Mouse (Mus musculus) left cerebral cortex, adult 8-10 months (tissue): ENCODE data around the gene Bace2. TPM values are rescaled to one million over a fixed set of nuclear protein-coding genes. Genes with fewer than 3 reads are reported as not detected.

Experiments used
- DNase-seq, 2 experiments: peaks; one replicate each; pipeline ENCODE4 v3.0.0; 2022; ENCODE audit warnings: low spot score in 2 of 2
- total RNA-seq, 4 experiments: library from RNA; stranded (reverse); gene quantifications; 2 replicates each; pipeline ENCODE4 v1.2.4; 2022

Bace2 gene
- total RNA-seq, 4 experiments from 2014 or later = 7.8 to 8.8 (median 8.0) TPM

- DNase-seq = no peak
Observed at GRCm38 (mm10) chr16:97466182-97466957, 109.8 kb downstream of the Bace2 start.

GRCm38 (mm10) chr16:97467472-97467871 is 110.9 kb downstream of the Bace2 start:
- DNase-seq = no peak

- DNase-seq = no peak
Observed at GRCm38 (mm10) chr16:97467993-97468791, 111.7 kb downstream of the Bace2 start.

- no peak for DNase-seq
Observed at GRCm38 (mm10) chr16:97474671-97475070, 118.1 kb downstream of the Bace2 start.

GRCm38 (mm10) chr16:97475581-97475980 is 119.0 kb downstream of the Bace2 start:
- DNase-seq = no peak

- no peak for DNase-seq
Observed at GRCm38 (mm10) chr16:97476524-97476923, 120.0 kb downstream of the Bace2 start.

GRCm38 (mm10) chr16:97478655-97479054 is 122.1 kb downstream of the Bace2 start:
- no peak for DNase-seq

- DNase-seq = no peak
Observed at GRCm38 (mm10) chr16:97492369-97492768, 135.8 kb downstream of the Bace2 start.

Other genes with a start within 250 kb of the Bace2 start
- 10 to 100 TPM; 31.5 to 41.2 (median 37.1) TPM for gene Dscam, start 186.0 kb upstream of the Bace2 start, total RNA-seq
- 1 to 10 TPM; 1.1 to 7.5 (median 2.6) TPM for gene Mx1, start 106.2 kb downstream of the Bace2 start, total RNA-seq
- gene Fam3b, start 158.1 kb downstream of the Bace2 start, total RNA-seq = not detected